Mouse (Mus musculus): ENCODE results near the gene Nup205. TPM values are rescaled to one million over a fixed set of nuclear protein-coding genes. Genes with fewer than 3 reads are reported as not detected.
A peak's percentile ranks its signal among the peaks of the same experiment; 100 is the strongest.

Nup205 gene
- polyA plus RNA-seq (2012; ENCODE audit: insufficient read depth, low replicate concordance), result 1.3 and 1.6 TPM in 2 replicates

- no peak for TF ChIP-seq GATA1 (IDR thresholded peaks at IDR 0.05; ENCODE audit: borderline replicate concordance, low read length)
- TF ChIP-seq FLI1 (IDR thresholded peaks at IDR 0.05; ENCODE audit: low read length), result no peak
- Histone ChIP-seq H3K4me3 (replicated peaks) (peak within 1 kb of the TSS; percentile 97), H3K9me3 (no peaks in the 10 kb centered on the region), H3K27me3 (replicated peaks) (no peaks in the 10 kb centered on the region), H3K36me3 (replicated peaks; ENCODE audit: low read length) (no peaks in the 10 kb centered on the region), H3K4me1 (peaks cover 21% of the 10 kb centered on the region)
These were observed at the start of gene Nup205 for GRCm38 (mm10) chr6:35176979-35177649. Nup205 (plus strand) TSS chr6:35177421.

- no peaks in the 10 kb centered on the region for H3K27me3 ChIP-seq (replicated peaks)
- peaks cover 31% of the 10 kb centered on the region for H3K4me1 ChIP-seq
- TF ChIP-seq GATA1 (IDR thresholded peaks at IDR 0.05; ENCODE audit: borderline replicate concordance, low read length), result no peak
- no peak for TF ChIP-seq FLI1 (IDR thresholded peaks at IDR 0.05; ENCODE audit: low read length)
- H3K36me3 ChIP-seq (replicated peaks; ENCODE audit: low read length), result peaks cover 3% of the 10 kb centered on the region
- no peaks in the 10 kb centered on the region for H3K9me3 ChIP-seq
- peak overlapping the region; percentile 97 for H3K4me3 ChIP-seq (replicated peaks)
These were observed 44.4 kb upstream of the Nup205 start for GRCm38 (mm10) chr6:35132806-35133205.

GRCm38 (mm10) chr6:35133246-35133578, 44.0 kb upstream of the Nup205 start:
- H3K4me1 ChIP-seq, result peaks cover 31% of the 10 kb centered on the region
- no peak for TF ChIP-seq GATA1 (IDR thresholded peaks at IDR 0.05; ENCODE audit: borderline replicate concordance, low read length)
- peak overlapping the region; percentile 97 for H3K4me3 ChIP-seq (replicated peaks)
- H3K36me3 ChIP-seq (replicated peaks; ENCODE audit: low read length), result peaks cover 3% of the 10 kb centered on the region
- H3K9me3 ChIP-seq, result no peaks in the 10 kb centered on the region
- no peaks in the 10 kb centered on the region for H3K27me3 ChIP-seq (replicated peaks)

- Histone ChIP-seq H3K9me3 (no peaks in the 10 kb centered on the region), H3K4me1 (peaks cover 31% of the 10 kb centered on the region), H3K36me3 (replicated peaks; ENCODE audit: low read length) (peaks cover 3% of the 10 kb centered on the region), H3K27me3 (replicated peaks) (no peaks in the 10 kb centered on the region), H3K4me3 (replicated peaks) (peak within 1 kb of the TSS; percentile 97)
- TF ChIP-seq GATA1 (IDR thresholded peaks at IDR 0.05; ENCODE audit: borderline replicate concordance, low read length) (no peak), FLI1 (IDR thresholded peaks at IDR 0.05; ENCODE audit: low read length) (no peak)
These were observed 43.4 kb upstream of the Nup205 start, which contains the start of gene Cnot4 for GRCm38 (mm10) chr6:35133579-35134488. Cnot4 (minus strand) TSS chr6:35133724.

GRCm38 (mm10) chr6:35134844-35135243, 42.4 kb upstream of the Nup205 start:
- peak overlapping the region; percentile 97 for H3K4me3 ChIP-seq (replicated peaks)
- no peaks in the 10 kb centered on the region for H3K36me3 ChIP-seq (replicated peaks; ENCODE audit: low read length)
- TF ChIP-seq FLI1 (IDR thresholded peaks at IDR 0.05; ENCODE audit: low read length) (no peak), GATA1 (IDR thresholded peaks at IDR 0.05; ENCODE audit: borderline replicate concordance, low read length) (no peak)
- peaks cover 27% of the 10 kb centered on the region for H3K4me1 ChIP-seq
- no peaks in the 10 kb centered on the region for H3K27me3 ChIP-seq (replicated peaks)
- no peaks in the 10 kb centered on the region for H3K9me3 ChIP-seq

GRCm38 (mm10) chr6:35140351-35140750, 36.9 kb upstream of the Nup205 start:
- Histone ChIP-seq H3K36me3 (replicated peaks; ENCODE audit: low read length) (peaks cover 3% of the 10 kb centered on the region), H3K4me3 (replicated peaks) (no peak overlapping the region), H3K4me1 (no peaks in the 10 kb centered on the region), H3K27me3 (replicated peaks) (no peaks in the 10 kb centered on the region), H3K9me3 (peaks cover 9% of the 10 kb centered on the region)
- TF ChIP-seq GATA1 (IDR thresholded peaks at IDR 0.05; ENCODE audit: borderline replicate concordance, low read length) (no peak), FLI1 (IDR thresholded peaks at IDR 0.05; ENCODE audit: low read length) (no peak)

GRCm38 (mm10) chr6:35145569-35145968, 31.7 kb upstream of the Nup205 start:
- no peak overlapping the region for H3K4me3 ChIP-seq (replicated peaks)
- TF ChIP-seq GATA1 (IDR thresholded peaks at IDR 0.05; ENCODE audit: borderline replicate concordance, low read length), result no peak
- TF ChIP-seq FLI1 (IDR thresholded peaks at IDR 0.05; ENCODE audit: low read length), result no peak
- peaks cover 7% of the 10 kb centered on the region for H3K36me3 ChIP-seq (replicated peaks; ENCODE audit: low read length)
- peaks cover 16% of the 10 kb centered on the region for H3K4me1 ChIP-seq
- no peaks in the 10 kb centered on the region for H3K27me3 ChIP-seq (replicated peaks)
- H3K9me3 ChIP-seq, result peaks cover 17% of the 10 kb centered on the region

GRCm38 (mm10) chr6:35147726-35148422, 29.3 kb upstream of the Nup205 start:
- Histone ChIP-seq H3K4me1 (peaks cover 16% of the 10 kb centered on the region), H3K9me3 (peaks cover 17% of the 10 kb centered on the region), H3K4me3 (replicated peaks) (no peak overlapping the region), H3K36me3 (replicated peaks; ENCODE audit: low read length) (peaks cover 7% of the 10 kb centered on the region), H3K27me3 (replicated peaks) (peaks cover 2% of the 10 kb centered on the region)
- no peak for TF ChIP-seq FLI1 (IDR thresholded peaks at IDR 0.05; ENCODE audit: low read length)

GRCm38 (mm10) chr6:35154540-35154939, 22.7 kb upstream of the Nup205 start:
- Histone ChIP-seq H3K9me3 (no peaks in the 10 kb centered on the region), H3K4me3 (replicated peaks) (no peak overlapping the region), H3K27me3 (replicated peaks) (peaks cover 4% of the 10 kb centered on the region), H3K4me1 (peaks cover 7% of the 10 kb centered on the region; the same call in 1 of the 2 replicates), H3K36me3 (replicated peaks; ENCODE audit: low read length) (no peaks in the 10 kb centered on the region)
- TF ChIP-seq FLI1 (IDR thresholded peaks at IDR 0.05; ENCODE audit: low read length) (no peak), GATA1 (IDR thresholded peaks at IDR 0.05; ENCODE audit: borderline replicate concordance, low read length) (no peak)
